Mouse (Mus musculus) hindbrain, postnatal 0 days (tissue): ENCODE data around the gene Pip4k2b. TPM values are rescaled to one million over a fixed set of nuclear protein-coding genes. Genes with fewer than 3 reads are reported as not detected.

Experiments
- ATAC-seq: fragments of 200-750 bp; cut with Nextera tagmentation; 2 replicates; pipeline ENCODE4 v1.8.0; 2017; ENCODE audit warnings: mild to moderate bottlenecking, moderate TSS enrichment, moderate library complexity
- DNase-seq: peaks from one replicate; pipeline ENCODE4 v3.0.0-alpha.2; 2015; ENCODE audit warnings: low spot score
- H3K27ac ChIP-seq: fragments of 300-500 bp; sonication (generic); 2 replicates; pipeline ENCODE4 v1.5.1; 2014; ENCODE audit warnings: mild to moderate bottlenecking
- H3K27me3 ChIP-seq: fragments of 300-500 bp; sonication (generic); 2 replicates; pipeline ENCODE4 v1.6.1; 2014; ENCODE audit warnings: low read length, mixed read lengths; ENCODE audit not compliant: insufficient read depth
- H3K36me3 ChIP-seq: fragments of 300-500 bp; sonication (generic); 2 replicates; pipeline ENCODE4 v1.6.1; 2014; ENCODE audit warnings: low read length, mixed read lengths; ENCODE audit not compliant: insufficient read depth
- H3K4me1 ChIP-seq: fragments of 300-500 bp; sonication (generic); 2 replicates; pipeline ENCODE4 v1.6.1; 2014; ENCODE audit warnings: antibody characterized with exemption, low read length, mixed read lengths; ENCODE audit not compliant: insufficient read depth
- H3K4me2 ChIP-seq: fragments of 300-500 bp; sonication (generic); 2 replicates; pipeline ENCODE4 v1.6.1; 2014; ENCODE audit warnings: low read depth, mild to moderate bottlenecking, low read length, moderate library complexity, mixed read lengths
- H3K4me3 ChIP-seq: fragments of 300-500 bp; sonication (generic); 2 replicates; pipeline ENCODE4 v1.5.1; 2014; ENCODE audit warnings: low read length
- H3K9ac ChIP-seq: fragments of 300-500 bp; sonication (generic); replicated peaks from 2 replicates; pipeline ENCODE4 v1.6.1; 2014; ENCODE audit warnings: mild to moderate bottlenecking, low read length, moderate library complexity, mixed read lengths
- H3K9me3 ChIP-seq: fragments of 300-500 bp; sonication (generic); 2 replicates; pipeline ENCODE4 v1.6.1; 2016; ENCODE audit warnings: low read length, mixed read lengths
- CTCF ChIP-seq: IDR thresholded peaks from 2 replicates; pipeline ENCODE4 v1.5.1; 2016; ENCODE audit warnings: antibody characterized with exemption, control low read depth, low read depth
- WGBS: fragments of 180-500 bp; shearing (Covaris S2); extraction: QIAGEN DNeasy Blood & Tissue Kit; methylation state at CpG from one replicate; pipeline ENCODE4 v1.1.7; 2014; 5-methylcytosine and 5-hydroxymethylcytosine counted together
- polyA plus RNA-seq: library from polyadenylated mRNA; unstranded; fragments of >200 nt; fragmentation: Nextera tagmentation; extraction: Ambion mirVana; gene quantifications from 2 replicates; pipeline ENCODE4 v1.2.1, GENCODE M21; 2015
- total RNA-seq: library from RNA; depleted of rRNA; stranded (reverse); fragments of >200 nt; gene quantifications from 2 replicates; pipeline ENCODE4 v1.2.3, GENCODE M21; 2014

Gene Pip4k2b
- total and polyA plus RNA-seq, 2 experiments from 2014 or later = 5.1 to 127 TPM

DNA sequence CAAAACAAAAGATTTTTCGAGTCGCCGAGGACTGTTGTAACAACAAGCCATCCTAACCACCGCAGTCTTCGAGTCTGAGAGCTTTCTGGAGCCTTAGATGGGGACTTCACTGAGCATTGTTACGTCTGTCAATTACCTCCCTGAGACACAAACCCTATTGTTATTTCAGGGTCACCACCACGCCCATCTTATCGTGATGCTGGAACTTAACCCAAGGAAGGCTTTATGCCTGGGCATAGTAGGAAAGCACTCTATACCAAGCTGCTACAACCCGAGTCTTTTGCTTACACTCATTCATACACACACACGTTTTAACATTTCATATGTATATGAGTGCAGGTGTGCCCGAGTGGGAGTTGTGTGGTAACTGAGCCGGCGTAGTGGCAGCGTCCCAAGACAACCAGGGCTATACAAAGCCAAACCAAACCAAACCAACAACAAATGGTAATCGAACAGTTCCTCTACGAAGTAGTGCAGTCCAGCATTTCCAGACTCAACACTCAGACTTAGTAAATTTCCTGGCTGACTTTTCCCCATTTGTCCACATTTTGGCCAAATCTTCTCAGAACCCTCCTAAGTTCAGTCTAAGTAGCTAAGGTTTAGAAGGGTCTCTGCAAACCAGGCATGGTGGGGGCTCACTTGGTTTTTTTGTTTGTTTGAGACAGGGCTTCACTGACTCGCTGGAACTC is 31.4 kb upstream of the Pip4k2b start, which contains the start of gene 1700001P01Rik:
1700001P01Rik (minus strand) TSS at position 111 of the 689 bp plus-strand sequence.
- Histone ChIP-seq H3K9ac (no peak within 1 kb of the TSS), H3K27me3 (no peaks in the 10 kb centered on the region), H3K4me3 (no peak within 1 kb of the TSS), H3K4me2 (no peak within 1 kb of the TSS), H3K4me1 (peaks cover 5% of the 10 kb centered on the region; the same call in 1 of the 2 replicates), H3K27ac (no peak within 1 kb of the TSS), H3K36me3 (peaks cover 29% of the 10 kb centered on the region), H3K9me3 (no peaks in the 10 kb centered on the region)
- no peak for DNase-seq
- no peak for TF ChIP-seq CTCF
- ATAC-seq = no peak
- 40% methylated on average over 17 of the region's 17 CpGs for WGBS

DNA sequence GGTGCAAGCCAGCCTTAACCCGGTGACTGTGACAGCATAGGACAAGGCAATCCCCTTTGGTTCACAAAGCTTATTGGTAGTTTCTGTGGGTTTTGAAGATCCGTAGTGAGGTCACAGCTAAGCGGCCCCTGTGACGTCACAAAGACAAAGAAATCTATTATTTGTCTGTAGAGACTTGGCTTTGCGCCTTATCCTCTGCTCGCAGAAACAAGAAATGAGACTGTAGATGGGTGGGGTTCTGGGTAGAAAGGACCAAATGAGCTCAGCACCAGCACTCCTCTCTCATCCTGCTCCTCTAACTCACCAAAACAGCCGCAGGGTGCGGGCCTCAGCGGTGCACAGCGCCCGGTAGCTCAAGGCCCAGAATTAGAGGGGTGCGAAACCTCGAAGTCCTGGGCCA is 30.7 kb upstream of the Pip4k2b start:
- no peak overlapping the region for H3K9ac ChIP-seq
- peaks cover 25% of the 10 kb centered on the region for H3K36me3 ChIP-seq
- H3K4me3 ChIP-seq = no peak overlapping the region
- H3K4me1 ChIP-seq = no peaks in the 10 kb centered on the region
- no peak for DNase-seq
- no peak for TF ChIP-seq CTCF
- H3K27me3 ChIP-seq = no peaks in the 10 kb centered on the region
- no peak overlapping the region for H3K4me2 ChIP-seq
- ATAC-seq = no peak
- H3K27ac ChIP-seq = no peak overlapping the region
- no peaks in the 10 kb centered on the region for H3K9me3 ChIP-seq
- 77% methylated on average over 13 of the region's 13 CpGs for WGBS

DNA sequence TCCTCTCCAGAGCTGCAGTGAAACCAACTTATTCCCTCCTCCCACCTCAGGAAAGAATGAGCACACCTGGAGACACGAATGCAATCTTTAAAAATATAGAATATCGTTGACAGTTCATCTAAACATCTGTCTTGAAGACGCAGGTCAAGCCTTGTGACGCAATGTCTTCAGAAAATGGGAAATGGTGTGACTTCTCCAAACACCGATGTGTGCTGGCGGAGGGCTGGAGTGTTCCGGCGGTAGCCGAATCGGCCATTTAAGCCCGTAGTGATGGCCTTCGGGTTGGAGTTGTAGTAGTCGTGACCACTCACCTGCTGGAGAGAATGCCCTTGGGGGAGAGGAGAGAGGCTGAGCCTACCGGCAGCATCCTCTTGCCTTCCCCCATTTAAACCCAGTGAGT is 26.9 kb upstream of the Pip4k2b start:
- Histone ChIP-seq H3K9me3 (no peaks in the 10 kb centered on the region), H3K4me1 (no peaks in the 10 kb centered on the region), H3K4me2 (no peak overlapping the region), H3K9ac (no peak overlapping the region), H3K27ac (no peak overlapping the region), H3K4me3 (no peak overlapping the region), H3K36me3 (0 out of 2 replicates have a peak, but pooled peaks cover under 1% of the 10 kb centered on the region), H3K27me3 (no peaks in the 10 kb centered on the region)
- DNase-seq = no peak
- no peak for TF ChIP-seq CTCF
- WGBS = 84% methylated on average over 14 of the region's 14 CpGs
- ATAC-seq = no peak

DNA sequence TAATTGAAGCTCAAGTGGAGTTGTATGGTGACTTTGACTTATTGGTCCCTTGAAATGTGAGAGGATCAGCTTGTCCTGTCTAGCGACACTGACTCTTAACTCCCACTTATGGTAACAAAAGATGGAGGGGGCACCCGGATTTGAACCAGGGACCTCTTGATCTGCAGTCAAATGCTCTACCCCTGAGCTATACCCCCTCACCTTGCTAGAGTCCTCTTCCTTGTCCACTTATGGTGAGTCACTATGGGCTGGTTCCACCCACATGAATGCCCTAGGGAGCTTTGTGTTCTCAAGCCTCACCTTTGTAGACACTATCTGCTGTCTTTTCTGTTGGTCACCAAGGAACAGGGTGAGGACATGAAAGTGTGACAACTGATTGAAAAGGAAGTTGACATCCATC is 25.2 kb upstream of the Pip4k2b start:
- WGBS = 48% methylated on average over 2 of the region's 2 CpGs
- Histone ChIP-seq H3K9me3 (no peaks in the 10 kb centered on the region), H3K9ac (no peak overlapping the region), H3K36me3 (no peaks in the 10 kb centered on the region), H3K4me3 (no peak overlapping the region), H3K27me3 (no peaks in the 10 kb centered on the region), H3K4me2 (no peak overlapping the region), H3K27ac (no peak overlapping the region), H3K4me1 (peaks cover 7% of the 10 kb centered on the region)
- no peak for ATAC-seq
- no peak for DNase-seq
- TF ChIP-seq CTCF = no peak

DNA sequence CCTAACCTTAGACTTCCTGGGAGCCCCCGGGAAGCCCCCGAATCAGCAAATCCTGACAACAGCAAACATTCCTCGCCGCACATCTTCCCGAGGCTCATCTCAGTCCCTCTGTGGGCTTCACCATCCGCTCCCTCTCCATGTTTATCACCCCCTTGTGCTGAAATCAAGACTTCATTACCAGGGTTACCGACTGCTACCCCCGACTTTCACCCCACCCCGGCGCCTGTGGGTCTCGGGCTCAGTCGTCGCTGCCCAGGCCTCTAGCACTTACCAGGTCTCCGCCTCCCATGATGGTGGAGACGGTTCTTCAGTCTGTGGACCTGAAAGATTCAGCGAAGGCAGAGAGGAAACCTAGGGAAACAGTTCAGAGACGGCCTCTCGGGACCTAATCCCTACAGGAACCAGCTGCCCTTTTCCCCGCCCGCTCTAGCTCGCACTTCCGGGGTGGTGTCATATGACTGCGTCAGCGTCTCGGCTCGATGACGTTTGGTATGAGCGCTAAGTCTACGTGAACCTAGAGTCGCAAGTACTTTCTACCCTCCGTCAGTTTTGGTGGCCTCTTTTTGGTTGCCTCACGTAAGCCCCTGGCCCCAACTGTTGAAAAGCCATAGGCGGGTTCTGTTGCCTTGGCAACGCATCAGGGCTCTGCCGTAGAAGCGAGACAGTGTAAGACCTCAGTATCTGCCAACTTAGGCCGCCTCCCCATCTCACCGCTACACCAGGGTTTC is 21.8 kb upstream of the Pip4k2b start, which contains the start of gene Cwc25:
Cwc25 (minus strand) TSS at position 403 of the 728 bp plus-strand sequence.
- no peak for TF ChIP-seq CTCF

DNA sequence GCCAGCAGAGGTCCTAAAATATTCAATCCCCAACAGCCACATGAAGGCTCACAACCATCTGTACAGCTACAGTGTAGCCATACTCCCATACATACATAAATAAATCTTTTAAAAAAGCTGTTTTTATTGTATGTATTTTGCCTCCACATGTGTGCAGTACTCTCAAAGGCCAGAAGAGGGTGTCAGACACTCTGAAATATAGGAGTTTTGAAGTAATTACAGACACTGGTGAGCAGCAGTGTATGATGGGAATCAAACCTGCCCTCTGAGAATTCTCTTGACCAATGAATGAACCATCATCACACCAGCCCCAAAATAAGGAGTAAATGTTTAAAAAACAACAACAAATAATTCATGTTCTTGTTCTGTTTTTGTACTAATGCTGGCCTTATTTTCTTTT is 17.1 kb upstream of the Pip4k2b start:
- TF ChIP-seq CTCF = peak; percentile 51
- H3K4me3 ChIP-seq = no peak overlapping the region
- no peak overlapping the region for H3K9ac ChIP-seq
- H3K36me3 ChIP-seq = peaks cover 25% of the 10 kb centered on the region
- H3K9me3 ChIP-seq = no peaks in the 10 kb centered on the region
- H3K27me3 ChIP-seq = no peaks in the 10 kb centered on the region
- H3K4me2 ChIP-seq = no peak overlapping the region
- ATAC-seq (no peak), DNase-seq (peak; percentile 47)
- no peak overlapping the region for H3K27ac ChIP-seq
- H3K4me1 ChIP-seq = peaks cover 7% of the 10 kb centered on the region

More for the DNA sequence above, 21.8 kb upstream of the Pip4k2b start, which contains the start of gene Cwc25:
- Histone ChIP-seq H3K36me3 (peaks cover 15% of the 10 kb centered on the region), H3K4me3 (peak within 1 kb of the TSS; percentile 89), H3K9me3 (no peaks in the 10 kb centered on the region), H3K4me2 (peak within 1 kb of the TSS; percentile 78), H3K4me1 (peaks cover 7% of the 10 kb centered on the region), H3K27me3 (no peaks in the 10 kb centered on the region), H3K27ac (peak within 1 kb of the TSS; percentile 92), H3K9ac (peak within 1 kb of the TSS; percentile 88)
- DNase-seq (peak; percentile 98), ATAC-seq (peak; percentile 97)
- under 1% methylated on average over 38 of the region's 38 CpGs for WGBS

DNA sequence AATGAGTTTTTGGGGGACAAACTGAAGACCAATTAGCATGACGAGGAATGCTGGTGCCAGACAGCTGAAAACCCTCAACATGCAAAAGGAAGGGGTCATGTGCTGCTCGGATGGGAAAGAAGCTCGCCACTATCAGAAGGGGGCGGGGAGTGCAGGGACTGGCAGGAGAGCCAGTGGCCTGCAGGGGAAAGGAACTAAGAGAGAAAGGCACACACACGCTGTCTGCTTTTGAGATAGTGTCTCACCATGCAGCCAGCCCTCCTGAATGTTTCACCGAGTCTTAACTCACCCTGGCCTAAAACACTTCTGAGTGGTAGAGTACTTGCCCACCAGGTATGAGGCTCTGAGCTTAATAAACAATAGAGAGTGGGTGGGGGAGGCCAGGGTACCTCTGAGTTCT is 14.4 kb upstream of the Pip4k2b start:
- no peak for ATAC-seq
- peaks cover 42% of the 10 kb centered on the region for H3K36me3 ChIP-seq
- no peak overlapping the region for H3K9ac ChIP-seq

More for the DNA sequence above, 14.4 kb upstream of the Pip4k2b start:
- no peak overlapping the region for H3K4me2 ChIP-seq
- TF ChIP-seq CTCF = no peak
- no peak overlapping the region for H3K4me3 ChIP-seq
- no peaks in the 10 kb centered on the region for H3K27me3 ChIP-seq
- no peaks in the 10 kb centered on the region for H3K4me1 ChIP-seq
- DNase-seq = no peak
- H3K9me3 ChIP-seq = no peaks in the 10 kb centered on the region
- H3K27ac ChIP-seq = no peak overlapping the region
- 86% methylated on average over 6 of the region's 6 CpGs for WGBS
